Mouse (Mus musculus) neural tube, embryonic 14.5 days (tissue): Measurements from ENCODE around the gene Tmub1. TPM values are rescaled to one million over a fixed set of nuclear protein-coding genes. Genes with fewer than 3 reads are reported as not detected.

Source experiments
- ATAC-seq: fragments of 200-750 bp; cut with Nextera tagmentation; 2 replicates; pipeline ENCODE4 v1.8.0; 2017; ENCODE audit warnings: low read depth, mild to moderate bottlenecking, moderate TSS enrichment, moderate library complexity
- H3K27ac ChIP-seq: fragments of 300-500 bp; sonication (generic); 2 replicates; pipeline ENCODE4 v1.5.1; 2014; ENCODE audit warnings: low read depth, mild to moderate bottlenecking, control low read depth, low read length, moderate library complexity, mixed read lengths
- H3K27me3 ChIP-seq: fragments of 300-500 bp; sonication (generic); 2 replicates; pipeline ENCODE4 v1.6.1; 2014; ENCODE audit warnings: low read length; ENCODE audit not compliant: control insufficient read depth, insufficient read depth
- H3K36me3 ChIP-seq: fragments of 300-500 bp; sonication (generic); 2 replicates; pipeline ENCODE4 v1.6.1; 2014; ENCODE audit warnings: low read length, mixed read lengths; ENCODE audit not compliant: control insufficient read depth, insufficient read depth
- H3K4me1 ChIP-seq: fragments of 300-500 bp; sonication (generic); 2 replicates; pipeline ENCODE4 v1.6.1; 2014; ENCODE audit warnings: low read length; ENCODE audit not compliant: control insufficient read depth, insufficient read depth
- H3K4me2 ChIP-seq: fragments of 300-500 bp; sonication (generic); 2 replicates; pipeline ENCODE4 v1.6.1; 2014; ENCODE audit warnings: mild to moderate bottlenecking, low read depth, low read length, control low read depth
- H3K4me3 ChIP-seq: fragments of 300-500 bp; sonication (generic); 2 replicates; pipeline ENCODE4 v1.5.1; 2014; ENCODE audit warnings: low read depth, low read length, control low read depth, mixed read lengths
- H3K9ac ChIP-seq: fragments of 300-500 bp; sonication (generic); replicated peaks from 2 replicates; pipeline ENCODE4 v1.6.1; 2014; ENCODE audit warnings: low read depth, mild to moderate bottlenecking, control low read depth, low read length, mixed read lengths
- H3K9me3 ChIP-seq: fragments of 300-500 bp; sonication (generic); 2 replicates; pipeline ENCODE4 v1.6.1; 2016; ENCODE audit warnings: low read length; ENCODE audit not compliant: control insufficient read depth
- WGBS: fragments of 180-500 bp; shearing (Covaris S2); extraction: QIAGEN DNeasy Blood & Tissue Kit; methylation state at CpG from one replicate; pipeline ENCODE4 v1.1.7; 2014; 5-methylcytosine and 5-hydroxymethylcytosine counted together
- polyA plus RNA-seq: library from polyadenylated mRNA; unstranded; fragments of >200 nt; fragmentation: Nextera tagmentation; extraction: Ambion mirVana; gene quantifications from 2 replicates; pipeline ENCODE4 v1.2.1, GENCODE M21; 2014

Gene Tmub1
- polyA plus RNA-seq, 1 experiment from 2014 or later, result 68.0 TPM

DNA sequence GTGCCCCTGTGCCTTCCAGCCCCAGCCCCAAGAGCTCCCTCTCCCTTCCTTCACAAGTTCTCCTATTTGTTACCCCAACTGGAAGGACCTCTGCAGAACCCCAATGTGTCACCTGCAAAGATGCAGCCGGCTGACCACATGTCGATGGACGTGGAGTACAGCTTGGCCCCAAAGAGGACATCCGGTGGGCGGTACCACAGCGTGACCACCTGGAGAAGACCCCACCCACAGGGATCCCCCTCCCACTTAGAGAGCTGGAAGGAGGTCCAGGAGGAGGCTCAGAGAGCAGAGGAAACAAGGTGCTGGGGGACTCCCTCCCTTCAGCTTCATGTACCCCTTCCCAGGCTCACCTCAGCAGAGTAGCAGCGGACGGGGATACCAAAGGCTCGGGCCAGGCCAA lies 27.3 kb downstream of the Tmub1 start:
- Histone ChIP-seq H3K9me3 (no peaks in the 10 kb centered on the region), H3K27me3 (no peaks in the 10 kb centered on the region), H3K9ac (no peak overlapping the region), H3K4me3 (no peak overlapping the region), H3K4me1 (peaks cover 20% of the 10 kb centered on the region; the same call in 1 of the 2 replicates), H3K36me3 (peaks cover 7% of the 10 kb centered on the region; the same call in 1 of the 2 replicates), H3K4me2 (no peak overlapping the region), H3K27ac (no peak overlapping the region)
- 91% methylated on average over 9 of the region's 9 CpGs for WGBS
- ATAC-seq, result no peak

DNA sequence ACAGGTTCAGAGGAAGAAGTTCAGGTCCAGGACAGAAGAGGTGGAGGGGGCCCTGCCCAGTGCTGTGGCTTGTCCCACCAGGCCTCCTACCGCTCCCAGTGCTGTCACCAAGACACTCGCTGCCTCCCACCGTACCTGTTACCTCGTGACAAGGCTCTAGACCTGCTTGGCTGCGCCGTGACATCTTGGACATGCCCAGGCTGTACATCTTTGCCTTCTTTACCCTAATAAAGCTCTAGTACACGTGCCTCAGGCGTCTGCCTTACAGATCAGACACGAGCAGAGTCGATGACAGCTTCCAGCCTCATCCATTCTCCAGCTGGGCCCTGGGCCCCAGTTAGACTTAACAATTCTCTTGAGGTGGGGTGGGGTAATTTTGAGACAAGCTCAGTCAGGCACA lies 30.1 kb downstream of the Tmub1 start:
- Histone ChIP-seq H3K4me1 (peaks cover 10% of the 10 kb centered on the region; the same call in 1 of the 2 replicates), H3K4me3 (no peak overlapping the region), H3K27ac (no peak overlapping the region), H3K4me2 (no peak overlapping the region), H3K9ac (no peak overlapping the region), H3K27me3 (no peaks in the 10 kb centered on the region), H3K9me3 (no peaks in the 10 kb centered on the region), H3K36me3 (peaks cover 7% of the 10 kb centered on the region; the same call in 1 of the 2 replicates)
- 89% methylated on average over 10 of the region's 10 CpGs for WGBS
- no peak for ATAC-seq

DNA sequence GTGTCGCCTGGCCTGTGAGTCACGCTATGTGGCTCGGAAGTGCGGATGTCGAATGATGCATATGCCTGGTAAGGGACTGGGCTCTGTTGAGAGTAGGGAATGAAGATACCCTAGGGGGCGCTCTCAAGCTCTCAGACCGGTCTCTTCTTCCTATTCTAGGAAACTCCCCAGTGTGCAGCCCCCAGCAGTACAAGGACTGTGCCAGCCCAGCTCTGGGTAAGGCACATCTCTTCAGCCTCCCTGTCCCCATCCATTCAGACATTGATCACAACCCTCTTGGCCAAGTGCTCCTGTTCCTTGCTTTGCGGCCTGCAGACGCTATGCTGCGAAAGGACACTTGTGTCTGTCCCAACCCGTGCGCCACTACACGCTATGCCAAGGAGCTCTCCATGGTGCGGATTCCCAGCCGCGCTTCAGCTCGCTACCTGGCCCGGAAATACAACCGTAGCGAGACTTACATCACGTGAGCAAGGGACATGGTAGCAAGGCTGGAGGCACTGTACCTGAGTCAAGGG lies 31.4 kb downstream of the Tmub1 start:
- Histone ChIP-seq H3K36me3 (peaks cover 7% of the 10 kb centered on the region; the same call in 1 of the 2 replicates), H3K4me3 (no peak overlapping the region), H3K4me1 (0 out of 2 replicates have a peak, but pooled peaks cover 8% of the 10 kb centered on the region), H3K27ac (no peak overlapping the region), H3K27me3 (no peaks in the 10 kb centered on the region), H3K9ac (no peak overlapping the region), H3K4me2 (peak overlapping the region; percentile 23; the same call in 1 of the 2 replicates), H3K9me3 (no peaks in the 10 kb centered on the region)
- peak; percentile 78 for ATAC-seq
- WGBS, result 4% methylated on average over 21 of the region's 21 CpGs

DNA sequence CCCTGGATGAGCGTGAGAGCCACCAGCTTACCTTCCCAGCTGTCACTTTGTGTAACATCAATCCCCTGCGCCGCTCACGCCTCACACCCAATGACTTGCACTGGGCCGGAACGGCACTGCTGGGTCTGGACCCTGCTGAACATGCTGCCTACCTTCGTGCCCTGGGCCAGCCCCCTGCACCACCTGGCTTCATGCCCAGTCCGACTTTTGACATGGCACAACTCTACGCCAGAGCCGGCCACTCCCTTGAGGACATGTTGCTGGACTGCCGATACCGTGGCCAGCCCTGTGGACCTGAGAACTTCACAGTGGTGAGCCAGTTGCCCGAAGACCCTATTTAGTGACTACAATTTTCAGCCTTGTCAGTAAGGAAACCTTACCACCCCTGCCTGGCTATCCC lies 33.7 kb downstream of the Tmub1 start:
- no peak overlapping the region for H3K27ac ChIP-seq
- H3K4me1 ChIP-seq, result 0 out of 2 replicates have a peak, but pooled peaks cover 8% of the 10 kb centered on the region
- no peaks in the 10 kb centered on the region for H3K27me3 ChIP-seq
- no peak overlapping the region for H3K4me3 ChIP-seq
- H3K36me3 ChIP-seq, result 0 out of 2 replicates have a peak, but pooled peaks cover 6% of the 10 kb centered on the region
- no peak overlapping the region for H3K4me2 ChIP-seq
- 85% methylated on average over 13 of the region's 13 CpGs for WGBS
- no peaks in the 10 kb centered on the region for H3K9me3 ChIP-seq
- no peak overlapping the region for H3K9ac ChIP-seq
- ATAC-seq, result no peak

DNA sequence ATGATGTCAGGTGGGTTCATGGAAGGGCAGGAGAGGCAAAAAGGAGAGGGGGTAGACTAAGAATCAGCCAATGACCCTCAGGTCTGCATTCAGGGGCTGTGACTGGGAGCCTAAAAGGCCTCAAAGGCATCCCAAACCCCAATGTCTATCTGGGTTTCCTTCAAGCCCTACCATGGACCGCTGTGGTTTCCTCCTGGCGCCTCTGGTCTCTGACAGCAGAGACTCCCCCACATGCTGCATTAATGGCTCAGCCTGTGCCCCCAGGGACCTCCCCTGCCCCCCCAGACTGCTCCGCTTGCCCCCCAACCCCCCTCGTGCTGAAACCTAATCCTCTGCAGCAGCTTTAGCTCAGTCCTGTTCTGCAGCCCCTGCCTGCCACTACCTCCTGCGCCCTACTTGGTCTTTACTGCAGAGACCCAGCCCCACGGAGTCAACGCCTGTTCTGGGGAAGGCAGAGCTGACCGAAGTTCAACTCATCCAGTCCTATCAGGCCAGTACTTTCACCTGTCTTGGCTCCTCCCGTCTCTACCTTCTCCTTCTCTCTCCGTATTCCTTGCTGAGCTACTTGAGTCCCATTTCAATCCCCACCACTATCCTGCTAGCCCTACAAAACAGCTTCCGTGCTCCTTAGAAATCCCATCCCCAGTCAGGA lies 34.5 kb downstream of the Tmub1 start, which contains the start of gene Asic3:
Asic3 (plus strand) TSS at position 351 of the 652 bp plus-strand sequence.
- H3K4me2 ChIP-seq, result no peak within 1 kb of the TSS
- H3K9ac ChIP-seq, result no peak within 1 kb of the TSS
- H3K9me3 ChIP-seq, result no peaks in the 10 kb centered on the region
- WGBS, result 51% methylated on average over 11 of the region's 11 CpGs
- H3K4me1 ChIP-seq, result 0 out of 2 replicates have a peak, but pooled peaks cover 8% of the 10 kb centered on the region
- H3K36me3 ChIP-seq, result 0 out of 2 replicates have a peak, but pooled peaks cover 3% of the 10 kb centered on the region
- ATAC-seq, result no peak
- no peak within 1 kb of the TSS for H3K4me3 ChIP-seq
- no peaks in the 10 kb centered on the region for H3K27me3 ChIP-seq
- H3K27ac ChIP-seq, result no peak within 1 kb of the TSS

DNA sequence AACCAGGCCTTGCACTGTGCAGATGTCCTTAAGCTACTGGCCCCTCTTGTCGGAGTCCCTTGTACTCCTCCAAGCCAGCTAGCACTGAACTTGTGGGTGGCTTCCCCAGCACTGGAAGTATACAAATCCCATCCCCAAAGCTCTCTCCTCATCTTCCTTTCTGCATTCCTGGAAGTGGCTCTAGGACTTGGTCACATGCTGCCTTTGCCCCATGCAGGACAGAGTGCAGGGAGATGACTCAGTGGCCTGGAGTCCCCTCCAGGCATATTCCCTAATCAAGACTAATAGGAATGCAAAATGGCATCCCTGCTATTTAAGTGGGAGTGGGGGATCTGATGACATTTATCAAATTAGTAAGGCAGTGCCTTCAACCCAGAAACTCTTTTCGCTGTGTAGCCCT lies 35.6 kb downstream of the Tmub1 start:
- 87% methylated on average over 2 of the region's 2 CpGs for WGBS

DNA sequence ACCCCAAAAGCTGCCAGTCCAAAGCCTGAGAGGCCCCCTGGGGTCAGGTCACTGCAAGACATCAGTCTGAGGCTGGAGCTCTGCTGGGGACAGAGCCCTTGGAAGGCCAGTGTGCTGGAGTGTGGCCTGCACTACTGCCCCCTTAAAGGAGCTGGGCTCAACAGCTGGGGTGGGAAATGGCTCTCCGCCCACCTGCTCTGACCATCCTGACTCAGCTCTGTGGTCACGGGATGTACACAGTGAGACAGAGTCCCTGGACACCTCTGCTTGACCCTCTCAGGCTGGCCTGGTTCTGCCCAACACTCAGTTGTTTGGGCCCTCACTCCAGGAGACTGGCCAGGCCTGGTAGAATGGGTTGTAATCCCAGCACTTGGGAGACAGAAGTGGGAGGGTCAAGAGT lies 38.2 kb downstream of the Tmub1 start:
- no peak overlapping the region for H3K27ac ChIP-seq
- H3K4me1 ChIP-seq, result no peaks in the 10 kb centered on the region
- peaks cover 12% of the 10 kb centered on the region; the same call in 1 of the 2 replicates for H3K36me3 ChIP-seq
- no peak for ATAC-seq
- no peaks in the 10 kb centered on the region for H3K9me3 ChIP-seq
- H3K4me3 ChIP-seq, result no peak overlapping the region
- no peak overlapping the region for H3K4me2 ChIP-seq
- no peaks in the 10 kb centered on the region for H3K27me3 ChIP-seq
- H3K9ac ChIP-seq, result no peak overlapping the region
- WGBS, result 88% methylated on average over 2 of the region's 2 CpGs

More for the DNA sequence above, 35.6 kb downstream of the Tmub1 start:
- H3K4me2 ChIP-seq, result no peak overlapping the region
- no peak for ATAC-seq
- H3K4me1 ChIP-seq, result 0 out of 2 replicates have a peak, but pooled peaks cover 8% of the 10 kb centered on the region
- no peak overlapping the region for H3K9ac ChIP-seq
- H3K9me3 ChIP-seq, result no peaks in the 10 kb centered on the region
- peaks cover 10% of the 10 kb centered on the region; the same call in 1 of the 2 replicates for H3K36me3 ChIP-seq
- H3K4me3 ChIP-seq, result no peak overlapping the region
- no peaks in the 10 kb centered on the region for H3K27me3 ChIP-seq
- H3K27ac ChIP-seq, result no peak overlapping the region

DNA sequence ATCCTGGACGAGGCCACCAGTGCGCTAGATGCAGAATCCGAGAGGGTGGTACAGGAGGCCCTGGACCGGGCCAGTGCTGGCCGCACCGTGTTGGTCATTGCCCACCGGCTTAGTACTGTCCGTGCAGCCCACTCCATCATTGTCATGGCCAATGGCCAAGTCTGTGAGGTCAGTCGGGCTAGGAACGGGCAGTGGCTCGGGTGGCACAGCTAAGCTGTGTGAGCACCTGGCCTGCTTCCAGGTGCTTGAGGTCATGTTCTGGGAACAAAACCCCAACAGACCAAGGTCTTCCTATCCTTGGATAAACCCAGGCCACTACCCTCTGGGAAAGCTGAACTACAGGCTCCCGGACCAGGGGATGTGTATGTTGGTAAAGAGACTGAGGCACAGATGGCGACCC lies 39.0 kb downstream of the Tmub1 start:
- Histone ChIP-seq H3K4me2 (no peak overlapping the region), H3K27ac (no peak overlapping the region), H3K27me3 (no peaks in the 10 kb centered on the region), H3K36me3 (peaks cover 12% of the 10 kb centered on the region; the same call in 1 of the 2 replicates), H3K4me1 (no peaks in the 10 kb centered on the region), H3K4me3 (no peak overlapping the region), H3K9me3 (no peaks in the 10 kb centered on the region), H3K9ac (no peak overlapping the region)
- ATAC-seq, result no peak
- 93% methylated on average over 13 of the region's 13 CpGs for WGBS

DNA sequence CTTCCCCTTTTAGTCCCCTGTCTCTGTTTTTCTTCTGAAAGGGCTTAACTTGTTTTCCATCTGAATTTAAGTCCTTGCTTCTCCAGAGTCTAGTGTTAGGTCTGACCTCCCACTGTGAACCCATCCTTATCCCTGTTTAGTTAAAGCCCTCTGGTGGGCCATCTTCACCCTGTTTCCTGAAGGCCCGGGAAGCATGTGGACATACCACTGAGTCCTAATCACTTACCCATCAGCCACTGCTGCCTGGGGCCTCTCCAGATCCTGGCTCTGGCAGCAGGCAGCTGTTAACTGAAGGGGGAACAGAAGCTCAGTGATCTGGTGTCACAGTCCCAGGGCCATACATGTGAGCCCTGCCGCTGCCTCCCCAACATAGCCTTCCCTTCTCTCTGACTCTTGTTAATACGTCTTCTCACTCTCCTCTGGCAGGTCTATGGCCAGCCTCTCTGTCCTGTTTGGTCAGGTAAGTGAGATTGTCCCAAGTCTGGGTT lies 42.2 kb downstream of the Tmub1 start:
- Histone ChIP-seq H3K36me3 (peaks cover 19% of the 10 kb centered on the region), H3K9me3 (no peaks in the 10 kb centered on the region), H3K27ac (no peak overlapping the region), H3K4me3 (no peak overlapping the region), H3K4me2 (no peak overlapping the region), H3K9ac (no peak overlapping the region), H3K27me3 (no peaks in the 10 kb centered on the region), H3K4me1 (no peaks in the 10 kb centered on the region)
- 71% methylated on average over 3 of the region's 3 CpGs for WGBS
- no peak for ATAC-seq
